Mouse (Mus musculus): ENCODE data around the gene Mpp6. TPM values are rescaled to one million over a fixed set of nuclear protein-coding genes. Genes with fewer than 3 reads are reported as not detected.

Gene Mpp6
- polyA plus RNA-seq, 1 experiment, result not detected

- no peak for TF ChIP-seq POLR2A (IDR thresholded peaks at IDR 0.05; ENCODE audit: insufficient read depth, low read depth, low read length)
- TF ChIP-seq CTCF (IDR thresholded peaks at IDR 0.05; ENCODE audit: insufficient read depth, low read depth, low read length), result no peak
- Histone ChIP-seq H3K4me3 (ENCODE audit: insufficient read depth, low read depth, low read length) (no peak overlapping the region), H3K27ac (ENCODE audit: insufficient read depth, low read depth, low read length) (no peak overlapping the region), H3K4me1 (ENCODE audit: control insufficient read depth, insufficient read depth, low read length) (no peaks in the 10 kb centered on the region)
- 93% methylated on average over 1 of the region's 1 CpGs for WGBS
Measured at GRCm38 (mm10) chr6:50175736-50176135, 65.7 kb downstream of the Mpp6 start.

- 39% methylated on average over 4 of the region's 4 CpGs for WGBS
- no peak overlapping the region for H3K27ac ChIP-seq (ENCODE audit: insufficient read depth, low read depth, low read length)
Measured at GRCm38 (mm10) chr6:50180189-50180588, 70.1 kb downstream of the Mpp6 start.

GRCm38 (mm10) chr6:50187955-50188354 is 77.9 kb downstream of the Mpp6 start:
- no peak overlapping the region for H3K27ac ChIP-seq (ENCODE audit: insufficient read depth, low read depth, low read length)
- WGBS, result 87% methylated on average over 4 of the region's 4 CpGs
- no peaks in the 10 kb centered on the region for H3K4me1 ChIP-seq (ENCODE audit: control insufficient read depth, insufficient read depth, low read length)
- H3K4me3 ChIP-seq (ENCODE audit: insufficient read depth, low read depth, low read length), result no peak overlapping the region
- TF ChIP-seq POLR2A (IDR thresholded peaks at IDR 0.05; ENCODE audit: insufficient read depth, low read depth, low read length) (no peak), CTCF (IDR thresholded peaks at IDR 0.05; ENCODE audit: insufficient read depth, low read depth, low read length) (no peak)

More at GRCm38 (mm10) chr6:50180189-50180588, 70.1 kb downstream of the Mpp6 start:
- Histone ChIP-seq H3K4me1 (ENCODE audit: control insufficient read depth, insufficient read depth, low read length) (no peaks in the 10 kb centered on the region), H3K4me3 (ENCODE audit: insufficient read depth, low read depth, low read length) (no peak overlapping the region)
- no peak for TF ChIP-seq POLR2A (IDR thresholded peaks at IDR 0.05; ENCODE audit: insufficient read depth, low read depth, low read length)
- TF ChIP-seq CTCF (IDR thresholded peaks at IDR 0.05; ENCODE audit: insufficient read depth, low read depth, low read length), result no peak

GRCm38 (mm10) chr6:50189376-50189775 is 79.3 kb downstream of the Mpp6 start:
- no peak overlapping the region for H3K4me3 ChIP-seq (ENCODE audit: insufficient read depth, low read depth, low read length)
- H3K27ac ChIP-seq (ENCODE audit: insufficient read depth, low read depth, low read length), result no peak overlapping the region
- no peaks in the 10 kb centered on the region for H3K4me1 ChIP-seq (ENCODE audit: control insufficient read depth, insufficient read depth, low read length)
- no peak for TF ChIP-seq POLR2A (IDR thresholded peaks at IDR 0.05; ENCODE audit: insufficient read depth, low read depth, low read length)
- no peak for TF ChIP-seq CTCF (IDR thresholded peaks at IDR 0.05; ENCODE audit: insufficient read depth, low read depth, low read length)

- H3K4me1 ChIP-seq (ENCODE audit: control insufficient read depth, insufficient read depth, low read length), result no peaks in the 10 kb centered on the region
- TF ChIP-seq CTCF (IDR thresholded peaks at IDR 0.05; ENCODE audit: insufficient read depth, low read depth, low read length) (no peak), POLR2A (IDR thresholded peaks at IDR 0.05; ENCODE audit: insufficient read depth, low read depth, low read length) (no peak)
- H3K27ac ChIP-seq (ENCODE audit: insufficient read depth, low read depth, low read length), result no peak overlapping the region
- 72% methylated on average over 3 of the region's 3 CpGs for WGBS
- no peak overlapping the region for H3K4me3 ChIP-seq (ENCODE audit: insufficient read depth, low read depth, low read length)
Measured at GRCm38 (mm10) chr6:50191605-50192004, 81.6 kb downstream of the Mpp6 start.

GRCm38 (mm10) chr6:50192169-50192568 is 82.1 kb downstream of the Mpp6 start:
- no peak for TF ChIP-seq POLR2A (IDR thresholded peaks at IDR 0.05; ENCODE audit: insufficient read depth, low read depth, low read length)
- no peak for TF ChIP-seq CTCF (IDR thresholded peaks at IDR 0.05; ENCODE audit: insufficient read depth, low read depth, low read length)
- H3K27ac ChIP-seq (ENCODE audit: insufficient read depth, low read depth, low read length), result no peak overlapping the region
- H3K4me1 ChIP-seq (ENCODE audit: control insufficient read depth, insufficient read depth, low read length), result no peaks in the 10 kb centered on the region
- H3K4me3 ChIP-seq (ENCODE audit: insufficient read depth, low read depth, low read length), result no peak overlapping the region
- WGBS, result 72% methylated on average over 1 of the region's 1 CpGs

GRCm38 (mm10) chr6:50192822-50193221 is 82.8 kb downstream of the Mpp6 start:
- no peak for TF ChIP-seq CTCF (IDR thresholded peaks at IDR 0.05; ENCODE audit: insufficient read depth, low read depth, low read length)
- TF ChIP-seq POLR2A (IDR thresholded peaks at IDR 0.05; ENCODE audit: insufficient read depth, low read depth, low read length), result no peak
- Histone ChIP-seq H3K27ac (ENCODE audit: insufficient read depth, low read depth, low read length) (no peak overlapping the region), H3K4me1 (ENCODE audit: control insufficient read depth, insufficient read depth, low read length) (no peaks in the 10 kb centered on the region), H3K4me3 (ENCODE audit: insufficient read depth, low read depth, low read length) (no peak overlapping the region)
- WGBS, result 83% methylated on average over 3 of the region's 3 CpGs

GRCm38 (mm10) chr6:50193851-50194250 is 83.8 kb downstream of the Mpp6 start:
- Histone ChIP-seq H3K27ac (ENCODE audit: insufficient read depth, low read depth, low read length) (no peak overlapping the region), H3K4me1 (ENCODE audit: control insufficient read depth, insufficient read depth, low read length) (no peaks in the 10 kb centered on the region), H3K4me3 (ENCODE audit: insufficient read depth, low read depth, low read length) (no peak overlapping the region)
- TF ChIP-seq POLR2A (IDR thresholded peaks at IDR 0.05; ENCODE audit: insufficient read depth, low read depth, low read length) (no peak), CTCF (IDR thresholded peaks at IDR 0.05; ENCODE audit: insufficient read depth, low read depth, low read length) (no peak)
- WGBS, result 97% methylated on average over 5 of the region's 5 CpGs

GRCm38 (mm10) chr6:50204356-50204755 is 94.3 kb downstream of the Mpp6 start:
- no peak overlapping the region for H3K4me3 ChIP-seq (ENCODE audit: insufficient read depth, low read depth, low read length)
- H3K4me1 ChIP-seq (ENCODE audit: control insufficient read depth, insufficient read depth, low read length), result no peaks in the 10 kb centered on the region
- no peak overlapping the region for H3K27ac ChIP-seq (ENCODE audit: insufficient read depth, low read depth, low read length)
- TF ChIP-seq CTCF (IDR thresholded peaks at IDR 0.05; ENCODE audit: insufficient read depth, low read depth, low read length) (no peak), POLR2A (IDR thresholded peaks at IDR 0.05; ENCODE audit: insufficient read depth, low read depth, low read length) (no peak)
- WGBS, result 94% methylated on average over 4 of the region's 4 CpGs

- Histone ChIP-seq H3K4me3 (ENCODE audit: insufficient read depth, low read depth, low read length) (no peak overlapping the region), H3K27ac (ENCODE audit: insufficient read depth, low read depth, low read length) (no peak overlapping the region), H3K4me1 (ENCODE audit: control insufficient read depth, insufficient read depth, low read length) (no peaks in the 10 kb centered on the region)
- TF ChIP-seq POLR2A (IDR thresholded peaks at IDR 0.05; ENCODE audit: insufficient read depth, low read depth, low read length) (no peak), CTCF (IDR thresholded peaks at IDR 0.05; ENCODE audit: insufficient read depth, low read depth, low read length) (no peak)
- 89% methylated on average over 4 of the region's 4 CpGs for WGBS
Measured at GRCm38 (mm10) chr6:50205093-50205492, 95.1 kb downstream of the Mpp6 start.
